Mouse (Mus musculus) forebrain, embryonic 11.5 days (tissue): Measurements from ENCODE around the gene Gamt. TPM values are rescaled to one million over a fixed set of nuclear protein-coding genes. Genes with fewer than 3 reads are reported as not detected.

Experiments used
- ATAC-seq: fragments of 200-750 bp; cut with Nextera tagmentation; replicated peaks from 2 replicates; pipeline ENCODE4 v1.8.0; 2017; ENCODE audit warnings: moderate TSS enrichment; ENCODE audit not compliant: low FRiP score
- DNase-seq: peaks from one replicate; pipeline ENCODE4 v3.0.0-alpha.2; 2017; ENCODE audit warnings: low spot score
- H3K27ac ChIP-seq: fragments of 300-500 bp; sonication (generic); 2 replicates; pipeline ENCODE4 v1.5.1; 2014; ENCODE audit warnings: low read depth, low read length
- H3K27me3 ChIP-seq: fragments of 300-500 bp; sonication (generic); 2 replicates; pipeline ENCODE4 v1.6.1; 2014; ENCODE audit warnings: mild to moderate bottlenecking, low read length, mixed read lengths; ENCODE audit not compliant: control insufficient read depth, insufficient read depth
- H3K36me3 ChIP-seq: fragments of 300-500 bp; sonication (generic); 2 replicates; pipeline ENCODE4 v1.6.1; 2014; ENCODE audit warnings: mild to moderate bottlenecking, low read length, moderate library complexity, mixed read lengths; ENCODE audit not compliant: control insufficient read depth, insufficient read depth
- H3K4me1 ChIP-seq: fragments of 300-500 bp; sonication (generic); replicated peaks from 2 replicates; pipeline ENCODE4 v1.6.1; 2014; ENCODE audit warnings: low read length, mixed read lengths; ENCODE audit not compliant: control insufficient read depth, insufficient read depth
- H3K4me2 ChIP-seq: fragments of 300-500 bp; sonication (generic); 2 replicates; pipeline ENCODE4 v1.6.1; 2014; ENCODE audit warnings: low read depth, mild to moderate bottlenecking, low read length, moderate library complexity, mixed read lengths; ENCODE audit not compliant: severe bottlenecking
- H3K4me3 ChIP-seq: fragments of 300-500 bp; sonication (generic); 2 replicates; pipeline ENCODE4 v1.5.1; 2014; ENCODE audit warnings: low read depth, low read length
- H3K9ac ChIP-seq: fragments of 300-500 bp; sonication (generic); 2 replicates; pipeline ENCODE4 v1.6.1; 2014; ENCODE audit warnings: low read length
- H3K9me3 ChIP-seq: fragments of 300-500 bp; sonication (generic); 2 replicates; pipeline ENCODE4 v1.6.1; 2016; ENCODE audit warnings: low read length, mixed read lengths; ENCODE audit not compliant: control insufficient read depth
- WGBS: fragments of 180-500 bp; shearing (Covaris S2); extraction: QIAGEN DNeasy Blood & Tissue Kit; methylation state at CpG from one replicate; pipeline ENCODE4 v1.1.7; 2014; 5-methylcytosine and 5-hydroxymethylcytosine counted together
- polyA plus RNA-seq: library from polyadenylated mRNA; unstranded; fragments of >200 nt; fragmentation: Nextera tagmentation; extraction: Ambion mirVana; gene quantifications from 2 replicates; pipeline ENCODE4 v1.2.1, GENCODE M21; 2014

The Gamt gene
- 20.4 and 24.1 TPM in 2 replicates for polyA plus RNA-seq

GRCm38 (mm10) chr10:80260642-80261584, at the start of gene Gamt, which contains the start of gene Dazap1:
TSS of gene Gamt (minus strand) at chr10:80261012.
TSS of gene Dazap1 (plus strand) at chr10:80261486.
- peak within 1 kb of the TSS; percentile 39 for H3K4me3 ChIP-seq
- DNase-seq (peak; percentile 98), ATAC-seq (peak; percentile 87)
- peak within 1 kb of the TSS; percentile 90 for H3K27ac ChIP-seq
- peaks cover 4% of the 10 kb centered on the region; the same call in 1 of the 2 replicates for H3K36me3 ChIP-seq
- H3K4me2 ChIP-seq = peak within 1 kb of the TSS; percentile 85
- H3K27me3 ChIP-seq = no peaks in the 10 kb centered on the region
- WGBS = under 1% methylated on average over 49 of the region's 49 CpGs
- H3K4me1 ChIP-seq = peaks cover 28% of the 10 kb centered on the region
- H3K9me3 ChIP-seq = no peaks in the 10 kb centered on the region
- peak within 1 kb of the TSS; percentile 59 for H3K9ac ChIP-seq

DNA sequence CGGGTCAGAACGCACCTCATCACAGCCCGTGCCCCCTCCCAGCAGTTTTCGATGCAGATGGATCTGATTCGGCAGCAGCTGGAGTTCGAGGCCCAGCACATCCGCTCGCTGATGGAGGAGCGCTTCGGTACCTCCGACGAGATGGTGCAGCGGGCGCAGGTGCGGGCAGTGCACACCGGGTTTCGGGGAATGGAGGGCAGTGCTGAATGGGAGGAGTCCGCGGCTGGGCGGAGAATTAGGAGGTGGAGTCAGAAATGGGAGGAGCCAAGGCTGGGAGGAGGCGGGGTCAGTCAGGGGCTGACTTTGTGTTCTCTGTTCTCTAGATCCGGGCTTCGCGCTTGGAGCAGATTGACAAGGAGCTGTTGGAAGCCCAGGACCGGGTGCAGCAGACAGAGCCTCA, 44.0 kb upstream of the Gamt start:
- H3K9ac ChIP-seq = no peak overlapping the region
- H3K4me1 ChIP-seq = peaks cover 24% of the 10 kb centered on the region; the same call in 1 of the 2 replicates
- H3K36me3 ChIP-seq = peaks cover 22% of the 10 kb centered on the region
- no peak overlapping the region for H3K27ac ChIP-seq
- DNase-seq = no peak
- ATAC-seq = no peak
- no peaks in the 10 kb centered on the region for H3K9me3 ChIP-seq
- 28% methylated on average over 25 of the region's 25 CpGs for WGBS
- peak overlapping the region; percentile 18; the same call in 1 of the 2 replicates for H3K4me2 ChIP-seq
- no peak overlapping the region for H3K4me3 ChIP-seq
- H3K27me3 ChIP-seq = no peaks in the 10 kb centered on the region; the same call in 1 of the 2 replicates

GRCm38 (mm10) chr10:80304458-80304857, 43.6 kb upstream of the Gamt start:
- peaks cover 4% of the 10 kb centered on the region for H3K27me3 ChIP-seq
- peaks cover 22% of the 10 kb centered on the region for H3K36me3 ChIP-seq
- peak overlapping the region; percentile 18; the same call in 1 of the 2 replicates for H3K4me2 ChIP-seq
- 35% methylated on average over 12 of the region's 12 CpGs for WGBS
- H3K27ac ChIP-seq = no peak overlapping the region
- no peak overlapping the region for H3K9ac ChIP-seq
- ATAC-seq (no peak), DNase-seq (no peak)
- H3K9me3 ChIP-seq = no peaks in the 10 kb centered on the region
- H3K4me1 ChIP-seq = peaks cover 28% of the 10 kb centered on the region
- no peak overlapping the region for H3K4me3 ChIP-seq

DNA sequence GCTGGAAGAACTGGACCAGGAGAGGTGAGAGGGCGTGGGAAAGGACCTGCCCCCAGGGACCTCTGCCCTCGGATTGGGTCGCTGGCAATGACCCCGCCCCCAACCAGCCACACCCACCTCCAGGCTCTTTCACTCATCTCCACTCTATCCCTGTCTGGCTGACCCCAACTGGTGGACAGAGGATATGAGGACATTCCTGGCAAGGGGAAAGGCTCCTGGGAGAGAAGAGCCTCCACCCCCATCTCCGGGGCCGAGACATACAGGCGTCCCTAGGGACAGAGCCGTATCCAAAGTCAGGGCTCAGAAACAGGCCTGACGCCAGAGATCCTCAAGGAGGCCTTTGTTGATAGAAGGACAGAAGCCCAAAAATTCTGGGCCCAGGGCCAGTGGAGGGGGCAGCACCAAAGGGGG, 41.7 kb upstream of the Gamt start:
- H3K36me3 ChIP-seq = peaks cover 12% of the 10 kb centered on the region; the same call in 1 of the 2 replicates
- 18% methylated on average over 9 of the region's 9 CpGs for WGBS
- H3K9me3 ChIP-seq = no peaks in the 10 kb centered on the region
- H3K9ac ChIP-seq = no peak overlapping the region
- peak overlapping the region; percentile 63 for H3K4me3 ChIP-seq
- peaks cover 5% of the 10 kb centered on the region for H3K27me3 ChIP-seq
- ATAC-seq (no peak), DNase-seq (no peak)
- no peak overlapping the region for H3K27ac ChIP-seq
- H3K4me1 ChIP-seq = peaks cover 40% of the 10 kb centered on the region
- peak overlapping the region; percentile 74 for H3K4me2 ChIP-seq

- ATAC-seq = no peak
Measured at GRCm38 (mm10) chr10:80302082-80302355, 41.2 kb upstream of the Gamt start.

GRCm38 (mm10) chr10:80301256-80302081, 40.7 kb upstream of the Gamt start:
- Histone ChIP-seq H3K27ac (peak overlapping the region; percentile 57), H3K27me3 (peaks cover 5% of the 10 kb centered on the region), H3K9ac (peak overlapping the region; percentile 68), H3K36me3 (peaks cover 9% of the 10 kb centered on the region; the same call in 1 of the 2 replicates), H3K4me3 (peak overlapping the region; percentile 63), H3K4me1 (peaks cover 47% of the 10 kb centered on the region), H3K4me2 (peak overlapping the region; percentile 74), H3K9me3 (no peaks in the 10 kb centered on the region)
- DNase-seq (no peak), ATAC-seq (no peak)
- 75% methylated on average over 10 of the region's 10 CpGs for WGBS

More at GRCm38 (mm10) chr10:80302082-80302355, 41.2 kb upstream of the Gamt start:
- H3K9me3 ChIP-seq = no peaks in the 10 kb centered on the region
- H3K4me2 ChIP-seq = peak overlapping the region; percentile 74
- H3K27me3 ChIP-seq = peaks cover 5% of the 10 kb centered on the region
- H3K36me3 ChIP-seq = peaks cover 9% of the 10 kb centered on the region; the same call in 1 of the 2 replicates
- H3K27ac ChIP-seq = no peak overlapping the region
- peak overlapping the region; percentile 35 for H3K9ac ChIP-seq
- H3K4me3 ChIP-seq = peak overlapping the region; percentile 63
- 64% methylated on average over 5 of the region's 5 CpGs for WGBS
- peaks cover 41% of the 10 kb centered on the region for H3K4me1 ChIP-seq
- DNase-seq = no peak

- H3K4me2 ChIP-seq = peak overlapping the region; percentile 74
- peaks cover 5% of the 10 kb centered on the region for H3K27me3 ChIP-seq
- peak overlapping the region; percentile 57 for H3K27ac ChIP-seq
- H3K9ac ChIP-seq = peak overlapping the region; percentile 68
- ATAC-seq (peak; percentile 69), DNase-seq (peak; percentile 78)
- WGBS = 7% methylated on average over 11 of the region's 11 CpGs
- H3K36me3 ChIP-seq = peaks cover 6% of the 10 kb centered on the region; the same call in 1 of the 2 replicates
- peaks cover 49% of the 10 kb centered on the region for H3K4me1 ChIP-seq
- H3K9me3 ChIP-seq = no peaks in the 10 kb centered on the region
- peak overlapping the region; percentile 63 for H3K4me3 ChIP-seq
Measured at GRCm38 (mm10) chr10:80300672-80301181, 39.9 kb upstream of the Gamt start.

- Histone ChIP-seq H3K9me3 (no peaks in the 10 kb centered on the region), H3K27ac (peak overlapping the region; percentile 88; the same call in 1 of the 2 replicates), H3K27me3 (peaks cover 5% of the 10 kb centered on the region), H3K9ac (peak overlapping the region; percentile 95), H3K4me2 (peak overlapping the region; percentile 74), H3K36me3 (peaks cover 3% of the 10 kb centered on the region; the same call in 1 of the 2 replicates), H3K4me1 (peaks cover 53% of the 10 kb centered on the region), H3K4me3 (peak overlapping the region; percentile 63)
- no peak for ATAC-seq
- WGBS = 45% methylated on average over 10 of the region's 10 CpGs
- DNase-seq = no peak
Measured at GRCm38 (mm10) chr10:80299824-80300223, 39.0 kb upstream of the Gamt start.
